Mouse (Mus musculus) spleen, adult 10 weeks (tissue): Measurements from ENCODE around the gene D1Pas1. TPM values are rescaled to one million over a fixed set of nuclear protein-coding genes. Genes with fewer than 3 reads are reported as not detected.

Source experiments
- polyA plus RNA-seq: library from polyadenylated mRNA; stranded (reverse); fragments of 350-450 nt; fragmentation: Illumina TruSeq; extraction: RNeasy Lipid Tissue Mini Kit (QIAGEN cat#74804); gene quantifications from one replicate; pipeline ENCODE4 v1.2.3, GENCODE M21; 2015; ENCODE audit warnings: low replicate concordance; ENCODE audit not compliant: insufficient read depth

Gene D1Pas1
- polyA plus RNA-seq = not detected

DNA sequence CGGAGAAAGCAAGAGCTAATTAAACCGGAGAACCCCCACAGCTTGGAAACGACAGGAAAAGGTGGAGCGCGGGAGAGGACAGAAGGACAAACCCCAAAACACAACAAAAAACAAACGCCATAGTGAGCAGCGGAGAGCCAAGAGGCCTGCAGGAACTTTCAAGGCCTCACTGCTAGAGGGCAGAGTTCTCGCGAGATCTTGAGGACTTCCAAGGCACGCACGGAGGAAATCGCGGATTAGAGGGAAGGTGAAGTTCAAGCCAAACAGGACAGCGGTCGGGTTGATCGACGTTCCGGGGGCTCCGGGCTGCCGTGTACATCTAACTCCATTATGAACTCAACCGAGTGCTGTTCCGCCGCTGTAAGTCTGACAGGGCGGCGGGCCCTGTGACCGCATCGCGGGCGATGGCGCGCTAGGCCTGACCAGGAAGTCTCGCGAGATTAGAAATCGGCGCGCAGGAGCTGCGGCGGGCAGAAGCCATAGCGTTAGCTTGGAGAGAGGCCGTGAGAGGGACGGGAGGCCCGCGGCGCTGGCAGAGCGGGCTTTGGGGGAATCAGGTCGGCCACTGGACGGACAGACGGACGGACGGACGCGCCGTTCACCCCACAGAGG, at the start of gene D1Pas1:
Gene D1Pas1 (plus strand): TSS at position 216 of the 612 bp plus-strand sequence.

Other genes with a start within 250 kb of the D1Pas1 start
- 31.5 TPM for gene Rrp15, start 218.1 kb upstream of the D1Pas1 start, polyA plus RNA-seq
- gene Spata17, start 248.0 kb downstream of the D1Pas1 start, polyA plus RNA-seq = not detected
- gene Gpatch2, start 248.1 kb downstream of the D1Pas1 start, polyA plus RNA-seq = 19.4 TPM